Mouse (Mus musculus) c-Kit-positive CD71-positive TER-119-negative erythroid progenitor cells, embryonic 14.5 days (primary cell): ENCODE results near the gene Prn.
A peak's percentile ranks its signal among the peaks of the same experiment; 100 is the strongest.

ENCODE experiments used
- DNase-seq: peaks from one replicate; pipeline ENCODE4 v3.0.0-alpha.2; 2013; ENCODE audit warnings: low read depth

The Prn gene

GRCm38 (mm10) chr2:131906846-131907245, 2.9 kb upstream of the Prn start:
- no peak for DNase-seq

DNA sequence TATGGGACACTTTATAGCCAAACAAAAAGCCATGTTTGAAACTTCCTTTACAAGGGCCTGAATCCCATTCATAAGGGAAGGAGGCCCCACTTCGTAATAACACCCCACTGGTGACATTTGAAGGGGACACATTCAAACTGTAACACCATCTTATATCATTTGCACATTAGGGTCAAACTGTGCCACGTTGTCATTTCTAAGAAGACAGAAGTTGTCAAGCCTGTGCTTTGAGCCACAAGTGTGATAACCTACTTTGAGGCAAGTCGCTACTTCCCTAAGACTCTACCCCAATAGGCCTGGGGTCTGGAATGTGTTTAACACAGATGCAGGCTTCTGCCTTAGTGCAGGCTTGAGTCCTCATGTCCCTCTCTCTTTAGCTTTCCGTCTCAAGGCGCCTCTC, 2.4 kb upstream of the Prn start:
- DNase-seq = no peak

- DNase-seq = no peak
Observed at GRCm38 (mm10) chr2:131908351-131908861, 1.4 kb upstream of the Prn start.

DNA sequence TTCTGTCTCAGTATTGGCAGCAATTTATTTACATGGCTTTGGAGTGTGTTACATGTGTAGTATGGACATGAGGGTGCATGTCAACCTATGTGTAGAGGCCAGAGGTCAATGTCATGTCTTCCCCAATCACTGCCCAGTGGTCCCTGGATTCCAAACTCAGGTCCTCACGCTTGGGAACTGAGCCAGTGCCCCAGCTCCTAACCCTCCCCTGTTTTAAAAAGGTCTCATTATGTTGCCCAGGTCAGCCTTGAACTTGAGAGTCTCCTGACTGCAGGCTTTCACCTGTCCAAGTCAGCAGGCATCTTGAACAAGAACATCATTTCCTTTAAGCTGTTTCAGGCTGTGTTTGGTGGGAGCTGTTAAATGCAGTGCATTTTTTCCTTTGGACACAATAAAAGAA, 851 bp upstream of the Prn start:
- no peak for DNase-seq

- no peak for DNase-seq
Observed at GRCm38 (mm10) chr2:131910847-131911246, 1.1 kb downstream of the Prn start.

DNA sequence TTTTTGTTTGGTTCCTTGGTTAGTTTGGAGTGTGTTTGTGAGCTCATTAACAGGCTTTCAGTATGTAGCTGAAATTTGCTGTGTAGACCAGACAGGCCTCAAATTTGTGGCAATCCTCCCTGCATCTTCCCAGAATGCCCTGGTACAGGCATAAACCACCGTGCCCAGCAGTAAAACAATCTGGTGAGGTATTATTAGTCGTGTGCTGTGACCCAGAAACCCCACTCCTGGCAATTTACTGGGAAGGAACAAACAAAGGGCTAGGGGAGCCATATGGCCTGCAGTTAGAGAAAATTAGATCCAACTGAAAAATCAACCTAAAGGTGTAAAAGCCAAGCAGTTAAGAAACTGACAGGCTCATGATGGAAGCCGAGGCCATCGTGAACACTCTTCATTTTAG, 1.6 kb downstream of the Prn start:
- DNase-seq = no peak

DNA sequence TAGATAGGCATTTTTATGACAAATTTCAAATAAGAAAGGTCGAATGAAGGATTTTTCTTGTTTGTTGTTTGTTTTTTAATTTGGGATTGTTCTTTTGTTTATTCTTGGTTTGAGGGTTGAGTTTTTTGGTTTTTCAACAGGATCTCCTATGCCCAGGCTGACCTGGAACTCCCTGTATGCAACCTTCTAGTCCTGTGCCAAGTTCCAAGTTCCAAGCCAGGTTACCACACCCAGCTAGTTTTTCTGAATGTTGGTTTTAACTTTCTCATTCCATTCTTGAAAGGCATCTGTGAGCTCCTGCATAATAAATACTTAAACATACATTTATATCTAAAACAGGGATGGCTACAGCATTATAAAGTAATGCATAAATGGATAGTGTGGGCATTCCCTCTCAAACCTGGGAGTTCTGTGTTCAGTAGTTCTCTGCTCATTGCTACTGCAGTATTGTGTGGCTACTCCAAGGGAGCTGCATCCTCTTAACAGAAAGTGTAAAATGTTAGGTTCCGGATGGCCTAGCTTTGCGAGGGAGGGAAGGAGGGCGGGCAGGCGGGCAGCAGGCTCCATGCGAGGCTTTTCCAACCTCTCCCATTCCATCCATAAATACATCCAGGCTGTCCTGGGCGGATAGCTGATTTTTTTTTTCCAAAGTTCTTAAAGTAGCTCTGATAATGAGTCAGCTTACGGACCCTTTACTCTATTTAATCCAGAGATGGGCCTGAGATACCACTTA, 2.9 kb downstream of the Prn start:
- DNase-seq = no peak

GRCm38 (mm10) chr2:131932275-131932902, 22.6 kb downstream of the Prn start:
- no peak for DNase-seq

GRCm38 (mm10) chr2:131933013-131933412, 23.3 kb downstream of the Prn start:
- DNase-seq = no peak

GRCm38 (mm10) chr2:131933598-131933997, 23.8 kb downstream of the Prn start:
- no peak for DNase-seq

GRCm38 (mm10) chr2:131934243-131934642, 24.5 kb downstream of the Prn start:
- no peak for DNase-seq

DNA sequence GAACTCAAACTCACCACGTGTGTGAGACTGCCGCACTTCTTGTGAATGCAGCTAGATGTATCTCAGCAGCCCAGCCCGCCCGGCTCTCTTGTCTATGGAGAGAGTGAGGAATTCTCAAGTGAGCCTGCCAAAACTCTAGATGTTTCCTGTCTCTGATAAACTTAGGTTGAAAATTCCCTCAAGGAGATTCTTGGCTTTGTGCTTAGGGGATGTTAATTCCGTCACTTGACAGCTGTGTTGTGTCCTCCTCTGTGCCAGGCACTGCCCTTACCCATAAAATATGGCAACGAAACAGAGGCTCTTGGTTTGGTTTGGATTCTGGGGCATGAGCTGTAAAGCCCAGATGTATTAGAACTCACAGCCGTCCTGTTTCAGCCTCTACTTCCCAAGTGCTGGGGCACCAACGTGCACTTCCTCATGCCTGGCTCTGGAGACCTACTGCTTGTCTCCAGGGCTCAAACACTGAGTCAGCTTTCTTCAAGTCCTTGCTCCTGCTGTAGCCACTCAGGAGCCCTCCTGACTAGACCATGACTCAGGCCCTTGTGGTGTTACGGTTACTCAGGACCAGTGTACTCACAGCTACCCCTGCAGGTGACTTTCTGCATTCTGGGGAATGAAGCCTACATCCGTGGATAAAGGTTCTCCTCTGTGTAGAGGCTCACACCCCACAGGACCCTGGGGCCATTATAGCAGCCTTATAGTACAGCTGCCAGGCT, 25.8 kb downstream of the Prn start:
- DNase-seq = no peak

DNA sequence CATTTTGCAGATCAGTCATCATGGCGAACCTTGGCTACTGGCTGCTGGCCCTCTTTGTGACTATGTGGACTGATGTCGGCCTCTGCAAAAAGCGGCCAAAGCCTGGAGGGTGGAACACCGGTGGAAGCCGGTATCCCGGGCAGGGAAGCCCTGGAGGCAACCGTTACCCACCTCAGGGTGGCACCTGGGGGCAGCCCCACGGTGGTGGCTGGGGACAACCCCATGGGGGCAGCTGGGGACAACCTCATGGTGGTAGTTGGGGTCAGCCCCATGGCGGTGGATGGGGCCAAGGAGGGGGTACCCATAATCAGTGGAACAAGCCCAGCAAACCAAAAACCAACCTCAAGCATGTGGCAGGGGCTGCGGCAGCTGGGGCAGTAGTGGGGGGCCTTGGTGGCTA, 26.7 kb downstream of the Prn start:
- DNase-seq = no peak

GRCm38 (mm10) chr2:131939404-131940111, 29.8 kb downstream of the Prn start:
- DNase-seq = peak; percentile 65

GRCm38 (mm10) chr2:131940506-131940905, 30.7 kb downstream of the Prn start:
- DNase-seq = no peak

GRCm38 (mm10) chr2:131941501-131941900, 31.7 kb downstream of the Prn start:
- DNase-seq = no peak

GRCm38 (mm10) chr2:131944370-131944769, 34.6 kb downstream of the Prn start:
- DNase-seq = no peak

GRCm38 (mm10) chr2:131945225-131945624, 35.5 kb downstream of the Prn start:
- DNase-seq = no peak

- DNase-seq = no peak
Observed at GRCm38 (mm10) chr2:131945765-131946164, 36.0 kb downstream of the Prn start.

GRCm38 (mm10) chr2:131946351-131946750, 36.6 kb downstream of the Prn start:
- no peak for DNase-seq

DNA sequence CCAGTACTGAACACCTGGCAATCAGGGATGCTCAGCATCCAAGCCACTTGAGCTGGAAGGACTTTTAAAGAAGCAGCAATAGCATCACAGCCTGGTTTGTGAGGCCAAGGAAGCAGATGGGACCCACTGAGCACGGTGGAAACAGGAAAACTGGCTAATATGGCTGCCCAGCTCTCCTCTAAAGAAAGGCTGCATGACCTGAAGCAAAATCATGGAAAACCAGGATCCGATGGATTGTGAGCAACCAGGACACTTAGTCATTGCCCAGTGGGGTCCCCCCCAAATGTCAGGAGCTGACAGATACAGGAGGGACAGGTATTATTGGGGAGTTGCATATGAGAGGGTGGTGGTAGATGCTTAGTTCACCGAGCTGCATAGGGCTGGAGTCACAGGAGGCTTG, 38.4 kb downstream of the Prn start:
- no peak for DNase-seq

DNA sequence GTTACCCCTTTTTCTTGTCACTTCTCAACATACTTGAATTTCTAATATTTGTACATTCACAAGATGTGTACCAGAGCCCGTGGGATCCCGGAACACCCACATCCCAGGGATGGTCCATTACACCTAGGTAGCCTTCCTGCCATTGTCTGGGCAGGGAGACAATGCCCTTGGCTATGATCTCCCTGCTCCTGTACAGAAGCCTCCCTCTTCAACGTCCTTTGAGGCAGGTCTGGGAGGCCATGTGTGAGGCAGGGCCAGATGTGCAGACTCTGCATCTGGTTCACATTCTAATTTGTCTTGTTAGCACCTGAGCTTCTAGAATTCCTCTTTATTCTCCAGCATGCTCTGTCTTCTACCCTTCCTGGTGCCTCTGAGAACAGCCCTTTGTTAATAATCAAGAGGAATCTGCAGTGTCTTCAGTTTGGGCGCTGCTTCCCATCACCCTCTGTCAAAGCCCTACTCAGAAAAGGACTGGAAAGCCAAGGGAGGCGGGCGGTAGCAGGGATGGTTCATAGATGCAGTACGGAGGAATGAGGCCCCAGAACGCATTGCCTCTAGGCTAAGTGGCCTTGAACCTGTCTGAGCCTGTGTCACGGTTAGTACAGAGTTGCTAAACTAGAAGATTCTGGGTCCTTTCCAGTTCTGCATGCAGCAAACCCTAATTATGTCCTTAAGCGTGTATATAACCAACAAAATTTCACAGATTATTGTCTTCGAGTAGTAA, 39.3 kb downstream of the Prn start:
- no peak for DNase-seq
